Mouse (Mus musculus) small intestine, adult 2 months (tissue): ENCODE results near the gene Pan2.

Experiments used
- CTCF ChIP-seq: fragments of 200-500 bp; IDR thresholded peaks from 2 replicates; pipeline ENCODE4 v1.5.1; 2012; ENCODE audit warnings: low read depth, mild to moderate bottlenecking, control low read depth, inconsistent platforms, low read length, moderate library complexity, mixed read lengths; ENCODE audit not compliant: insufficient replicate concordance, insufficient read length; ENCODE audit errors: extremely low read depth
- POLR2A ChIP-seq: fragments of 200-500 bp; IDR thresholded peaks from 2 replicates; pipeline ENCODE4 v1.6.1; 2012; ENCODE audit warnings: low read depth, mild to moderate bottlenecking, control low read depth, inconsistent platforms, low read length, moderate library complexity

DNA sequence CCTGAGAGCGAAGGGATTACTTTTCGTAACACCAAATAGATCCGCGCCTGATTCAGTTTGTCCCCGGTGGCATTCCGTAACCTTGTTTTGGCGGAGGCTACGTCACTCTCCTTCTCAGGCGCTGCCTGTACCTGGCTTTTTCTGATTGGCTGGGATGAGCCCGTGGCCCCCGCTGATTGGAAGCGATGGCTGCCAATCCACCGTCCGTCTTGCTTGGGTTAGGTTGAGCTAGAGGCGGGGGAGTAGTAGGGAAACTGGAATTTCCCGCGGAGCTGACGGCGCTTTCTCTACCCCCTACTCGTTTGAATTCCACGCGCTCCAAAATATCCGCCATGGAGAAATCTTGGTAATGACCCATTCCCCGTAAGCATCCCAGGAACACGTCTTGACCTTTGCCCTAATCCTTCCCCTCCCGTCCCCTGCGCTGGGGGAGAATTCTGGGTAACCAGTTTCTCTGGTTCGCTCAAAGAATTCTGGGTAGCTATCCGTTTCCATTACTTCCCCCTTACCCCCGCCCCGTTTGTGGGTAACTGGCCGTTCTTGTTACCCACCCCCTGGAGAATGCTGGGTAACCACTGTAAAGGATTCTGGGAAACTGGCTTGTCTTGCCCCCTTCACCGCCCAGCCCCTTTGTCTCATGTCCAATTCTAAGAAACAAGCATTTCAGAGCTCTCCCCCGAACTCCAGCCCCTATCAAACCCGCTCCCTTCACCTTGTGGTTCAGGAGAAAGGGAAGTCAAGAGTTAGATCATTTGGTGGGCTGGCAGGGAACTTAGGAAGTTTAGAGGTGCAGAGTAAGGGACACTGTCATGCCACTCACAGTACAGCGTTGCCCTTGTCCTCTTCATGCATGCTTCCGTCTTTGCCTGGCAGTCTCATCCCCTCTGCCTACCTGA is at the start of gene Pan2:
- TF ChIP-seq POLR2A (peak; percentile 33; the same call in 1 of the 2 replicates), CTCF (no peak)
